Mouse (Mus musculus) neural tube, embryonic 11.5 days (tissue): Measurements from ENCODE around the gene 2900026A02Rik. TPM values are rescaled to one million over a fixed set of nuclear protein-coding genes. Genes with fewer than 3 reads are reported as not detected.

ENCODE experiments used
- ATAC-seq: fragments of 200-750 bp; cut with Nextera tagmentation; 2 replicates; pipeline ENCODE4 v1.8.0; 2017; ENCODE audit warnings: moderate number of reproducible peaks, mild to moderate bottlenecking, moderate TSS enrichment, moderate library complexity; ENCODE audit not compliant: insufficient read depth, low FRiP score, low TSS enrichment
- DNase-seq: peaks from one replicate; pipeline ENCODE4 v3.0.0-alpha.2; 2015; ENCODE audit warnings: low spot score
- H3K27ac ChIP-seq: fragments of 300-500 bp; sonication (generic); 2 replicates; pipeline ENCODE4 v1.5.1; 2014; ENCODE audit warnings: low read depth, mild to moderate bottlenecking, low read length
- H3K27me3 ChIP-seq: fragments of 300-500 bp; sonication (generic); 2 replicates; pipeline ENCODE4 v1.6.1; 2014; ENCODE audit warnings: mild to moderate bottlenecking, low read length, mixed read lengths; ENCODE audit not compliant: control insufficient read depth, insufficient read depth
- H3K36me3 ChIP-seq: fragments of 300-500 bp; sonication (generic); 2 replicates; pipeline ENCODE4 v1.6.1; 2014; ENCODE audit warnings: mild to moderate bottlenecking, low read length, moderate library complexity, mixed read lengths; ENCODE audit not compliant: control insufficient read depth, insufficient read depth
- H3K4me1 ChIP-seq: fragments of 300-500 bp; sonication (generic); 2 replicates; pipeline ENCODE4 v1.6.1; 2014; ENCODE audit warnings: low read length, mixed read lengths; ENCODE audit not compliant: control insufficient read depth, insufficient read depth
- H3K4me2 ChIP-seq: fragments of 300-500 bp; sonication (generic); 2 replicates; pipeline ENCODE4 v1.6.1; 2014; ENCODE audit warnings: low read depth, mild to moderate bottlenecking, moderate library complexity
- H3K4me3 ChIP-seq: fragments of 300-500 bp; sonication (generic); 2 replicates; pipeline ENCODE4 v1.5.1; 2014; ENCODE audit warnings: low read depth, low read length
- H3K9ac ChIP-seq: fragments of 300-500 bp; sonication (generic); 2 replicates; pipeline ENCODE4 v1.6.1; 2014; ENCODE audit warnings: mild to moderate bottlenecking, low read length
- H3K9me3 ChIP-seq: fragments of 300-500 bp; sonication (generic); 2 replicates; pipeline ENCODE4 v1.6.1; 2016; ENCODE audit warnings: low read length; ENCODE audit not compliant: control insufficient read depth
- WGBS: fragments of 180-500 bp; shearing (Covaris S2); extraction: QIAGEN DNeasy Blood & Tissue Kit; methylation state at CpG from one replicate; pipeline ENCODE4 v1.1.7; 2014; 5-methylcytosine and 5-hydroxymethylcytosine counted together
- polyA plus RNA-seq: library from polyadenylated mRNA; unstranded; fragments of >200 nt; fragmentation: Nextera tagmentation; extraction: Ambion mirVana; gene quantifications from 2 replicates; pipeline ENCODE4 v1.2.1, GENCODE M21; 2014

Gene 2900026A02Rik
- polyA plus RNA-seq, 1 experiment from 2014 or later: 1.3 TPM

GRCm38 (mm10) chr5:113142486-113142885, 78.5 kb downstream of the 2900026A02Rik start:
- H3K4me1 ChIP-seq: peaks cover 19% of the 10 kb centered on the region

DNA sequence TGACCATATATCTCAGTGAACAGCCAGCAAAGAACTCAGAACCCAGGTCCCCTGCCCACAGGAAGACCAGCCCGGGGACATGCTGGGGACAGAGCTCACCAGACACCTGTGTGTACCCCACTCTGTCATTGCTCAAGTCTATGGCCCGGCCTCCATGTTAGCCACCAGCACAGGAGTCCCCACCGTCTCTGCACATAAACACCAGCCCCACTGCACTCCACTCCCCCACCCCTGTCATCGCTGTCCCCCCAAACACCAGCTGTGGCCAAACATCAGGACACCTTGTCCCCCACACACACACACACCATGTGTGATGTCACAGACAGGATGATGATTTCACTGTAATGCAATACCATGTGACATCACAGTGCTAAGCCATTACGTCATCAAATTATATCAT, 79.0 kb downstream of the 2900026A02Rik start:
- Histone ChIP-seq H3K4me3 (no peak overlapping the region), H3K27ac (no peak overlapping the region), H3K9me3 (no peaks in the 10 kb centered on the region), H3K27me3 (peaks cover 24% of the 10 kb centered on the region), H3K36me3 (no peaks in the 10 kb centered on the region), H3K9ac (no peak overlapping the region), H3K4me2 (no peak overlapping the region), H3K4me1 (peaks cover 21% of the 10 kb centered on the region)
- ATAC-seq (no peak), DNase-seq (no peak)
- WGBS: 84% methylated on average over 5 of the region's 5 CpGs

More at GRCm38 (mm10) chr5:113142486-113142885, 78.5 kb downstream of the 2900026A02Rik start:
- ATAC-seq (no peak), DNase-seq (no peak)
- H3K4me2 ChIP-seq: no peak overlapping the region
- H3K9me3 ChIP-seq: no peaks in the 10 kb centered on the region
- no peak overlapping the region for H3K27ac ChIP-seq
- peaks cover 19% of the 10 kb centered on the region for H3K27me3 ChIP-seq
- H3K4me3 ChIP-seq: no peak overlapping the region
- 53% methylated on average over 11 of the region's 11 CpGs for WGBS
- H3K36me3 ChIP-seq: no peaks in the 10 kb centered on the region
- H3K9ac ChIP-seq: no peak overlapping the region

- 94% methylated on average over 5 of the region's 5 CpGs for WGBS
- Histone ChIP-seq H3K36me3 (no peaks in the 10 kb centered on the region), H3K9ac (no peak overlapping the region), H3K27me3 (peaks cover 25% of the 10 kb centered on the region), H3K9me3 (no peaks in the 10 kb centered on the region), H3K4me2 (no peak overlapping the region), H3K4me3 (no peak overlapping the region), H3K4me1 (peaks cover 21% of the 10 kb centered on the region), H3K27ac (no peak overlapping the region)
- ATAC-seq (no peak), DNase-seq (no peak)
Measured at GRCm38 (mm10) chr5:113140872-113141271, 80.2 kb downstream of the 2900026A02Rik start.

DNA sequence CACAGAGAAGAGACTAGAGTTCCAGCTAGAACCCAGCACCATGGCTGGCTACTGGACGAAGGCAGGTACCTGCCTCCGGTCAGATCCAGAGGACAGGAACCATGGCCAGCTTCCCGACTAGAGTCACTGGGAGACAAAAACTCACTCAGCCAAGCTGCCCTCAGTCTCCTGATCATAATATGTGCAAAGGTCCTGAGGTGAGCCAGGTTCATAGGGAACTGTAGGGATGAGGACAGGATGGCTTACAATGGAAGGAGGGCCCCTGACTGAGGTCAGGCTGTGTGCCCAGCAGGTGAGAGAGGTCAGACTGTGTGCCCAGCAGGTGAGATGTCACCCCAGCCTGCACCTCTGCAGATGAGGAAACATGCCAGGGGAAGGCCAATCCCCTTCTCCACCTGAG, 81.0 kb downstream of the 2900026A02Rik start:
- Histone ChIP-seq H3K9me3 (no peaks in the 10 kb centered on the region), H3K27me3 (peaks cover 25% of the 10 kb centered on the region), H3K27ac (no peak overlapping the region), H3K4me2 (no peak overlapping the region), H3K4me3 (no peak overlapping the region), H3K36me3 (no peaks in the 10 kb centered on the region), H3K4me1 (peaks cover 16% of the 10 kb centered on the region), H3K9ac (no peak overlapping the region)
- WGBS: 86% methylated on average over 3 of the region's 3 CpGs
- no peak for ATAC-seq
- DNase-seq: no peak

DNA sequence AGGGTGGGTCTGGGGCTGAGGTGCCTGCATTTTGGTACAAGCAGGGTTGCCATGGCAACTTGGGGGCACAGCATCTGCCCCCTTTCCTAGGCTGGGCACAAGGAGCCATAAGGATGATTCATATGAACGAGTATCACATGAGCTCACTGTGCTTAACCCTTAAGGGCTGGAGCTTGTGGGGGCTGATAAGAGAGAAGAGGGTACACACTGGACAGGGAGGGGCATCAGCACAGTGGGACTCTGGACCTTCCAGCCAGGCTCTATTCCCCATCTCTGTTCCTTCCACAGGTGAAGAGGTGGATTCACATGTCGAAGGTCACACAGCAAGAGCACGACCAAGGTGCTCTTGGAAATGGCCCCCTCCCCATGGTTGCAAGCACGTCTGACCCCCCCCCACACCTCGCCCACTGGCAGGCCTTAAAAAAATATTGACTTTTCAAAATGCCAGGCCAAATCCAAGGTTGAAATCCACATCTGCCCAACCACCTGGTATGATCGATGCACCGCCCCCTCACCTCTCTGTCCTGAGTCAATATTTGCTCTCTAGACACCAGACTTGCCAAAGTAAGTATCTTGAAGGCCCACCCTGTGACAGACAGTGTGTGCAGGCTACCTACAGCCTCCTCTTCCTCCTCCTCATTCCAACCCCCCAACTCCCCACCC, 81.8 kb downstream of the 2900026A02Rik start:
- Histone ChIP-seq H3K9ac (peak overlapping the region; percentile 62), H3K27ac (no peak overlapping the region), H3K36me3 (no peaks in the 10 kb centered on the region), H3K4me1 (peaks cover 16% of the 10 kb centered on the region), H3K4me3 (peak overlapping the region; percentile 35), H3K27me3 (peaks cover 25% of the 10 kb centered on the region), H3K9me3 (no peaks in the 10 kb centered on the region), H3K4me2 (peak overlapping the region; percentile 84)
- no peak for DNase-seq
- WGBS: 67% methylated on average over 7 of the region's 7 CpGs
- ATAC-seq: no peak

- no peaks in the 10 kb centered on the region for H3K9me3 ChIP-seq
- H3K27ac ChIP-seq: no peak overlapping the region
- WGBS: under 1% methylated on average over 40 of the region's 43 CpGs
- H3K36me3 ChIP-seq: no peaks in the 10 kb centered on the region
- peak overlapping the region; percentile 62 for H3K9ac ChIP-seq
- ATAC-seq (no peak), DNase-seq (peak; percentile 52)
- H3K27me3 ChIP-seq: peaks cover 25% of the 10 kb centered on the region
- peaks cover 16% of the 10 kb centered on the region for H3K4me1 ChIP-seq
- peak overlapping the region; percentile 35 for H3K4me3 ChIP-seq
- peak overlapping the region; percentile 84 for H3K4me2 ChIP-seq
Measured at GRCm38 (mm10) chr5:113138319-113139063, 82.5 kb downstream of the 2900026A02Rik start.

DNA sequence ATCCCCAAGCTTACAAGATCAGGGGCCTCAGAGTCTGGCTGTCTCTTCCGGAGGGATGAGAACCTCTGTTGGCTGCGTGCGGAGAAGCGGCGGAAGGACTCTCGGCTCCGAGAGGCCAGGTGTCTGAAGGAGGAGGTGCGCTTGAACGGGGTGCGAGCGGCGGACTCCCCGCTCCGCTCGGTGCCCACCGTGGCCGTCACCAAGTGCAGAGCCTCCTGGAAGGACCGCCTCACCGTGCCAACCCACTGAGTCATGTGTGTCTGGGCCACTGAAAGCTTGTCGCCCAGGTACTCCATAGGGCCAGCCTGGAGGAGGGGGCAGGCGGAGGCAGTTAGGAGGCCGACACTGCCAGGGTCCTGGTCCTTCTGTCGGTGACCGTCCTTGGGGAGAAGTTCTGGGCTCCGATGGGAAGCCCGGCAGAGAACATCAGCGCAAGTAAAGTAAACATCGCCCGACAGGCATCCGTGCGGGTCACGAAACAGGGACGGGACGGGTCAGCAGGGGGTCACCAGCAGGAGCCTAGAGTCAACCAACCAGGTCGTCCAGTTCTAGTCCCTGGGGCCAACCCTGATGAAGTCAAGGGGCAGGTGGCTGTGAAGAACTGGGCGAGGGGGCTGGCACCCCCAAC, 83.2 kb downstream of the 2900026A02Rik start:
- Histone ChIP-seq H3K36me3 (no peaks in the 10 kb centered on the region), H3K4me2 (peak overlapping the region; percentile 84), H3K27ac (no peak overlapping the region), H3K9me3 (no peaks in the 10 kb centered on the region), H3K4me3 (peak overlapping the region; percentile 35), H3K9ac (peak overlapping the region; percentile 62), H3K27me3 (peaks cover 25% of the 10 kb centered on the region), H3K4me1 (peaks cover 22% of the 10 kb centered on the region)
- ATAC-seq (no peak), DNase-seq (peak; percentile 25)
- WGBS: 9% methylated on average over 36 of the region's 36 CpGs

GRCm38 (mm10) chr5:113136951-113137487, 84.0 kb downstream of the 2900026A02Rik start:
- Histone ChIP-seq H3K27ac (no peak overlapping the region), H3K4me3 (no peak overlapping the region), H3K4me2 (no peak overlapping the region), H3K9me3 (no peaks in the 10 kb centered on the region), H3K9ac (no peak overlapping the region), H3K4me1 (peaks cover 25% of the 10 kb centered on the region), H3K36me3 (no peaks in the 10 kb centered on the region), H3K27me3 (peaks cover 25% of the 10 kb centered on the region)
- no peak for ATAC-seq
- WGBS: 72% methylated on average over 13 of the region's 13 CpGs
- DNase-seq: no peak
